Mouse (Mus musculus) thymus, adult 2 months (tissue): ENCODE results near the gene Olfr648.

ENCODE experiments used
- CTCF ChIP-seq: fragments of 200-500 bp; IDR thresholded peaks from 2 replicates; pipeline ENCODE4 v1.5.1; 2012; ENCODE audit warnings: mild to moderate bottlenecking, control low read depth, low read length, moderate library complexity, borderline replicate concordance; ENCODE audit not compliant: control insufficient read depth, poor library complexity, insufficient read depth; ENCODE audit errors: extremely low read depth
- POLR2A ChIP-seq: fragments of 200-500 bp; IDR thresholded peaks from 2 replicates; pipeline ENCODE4 v1.6.1; 2012; ENCODE audit warnings: mild to moderate bottlenecking, low read length, control low read depth, moderate library complexity; ENCODE audit not compliant: control insufficient read depth, poor library complexity, insufficient read depth; ENCODE audit errors: extremely low read depth

DNA sequence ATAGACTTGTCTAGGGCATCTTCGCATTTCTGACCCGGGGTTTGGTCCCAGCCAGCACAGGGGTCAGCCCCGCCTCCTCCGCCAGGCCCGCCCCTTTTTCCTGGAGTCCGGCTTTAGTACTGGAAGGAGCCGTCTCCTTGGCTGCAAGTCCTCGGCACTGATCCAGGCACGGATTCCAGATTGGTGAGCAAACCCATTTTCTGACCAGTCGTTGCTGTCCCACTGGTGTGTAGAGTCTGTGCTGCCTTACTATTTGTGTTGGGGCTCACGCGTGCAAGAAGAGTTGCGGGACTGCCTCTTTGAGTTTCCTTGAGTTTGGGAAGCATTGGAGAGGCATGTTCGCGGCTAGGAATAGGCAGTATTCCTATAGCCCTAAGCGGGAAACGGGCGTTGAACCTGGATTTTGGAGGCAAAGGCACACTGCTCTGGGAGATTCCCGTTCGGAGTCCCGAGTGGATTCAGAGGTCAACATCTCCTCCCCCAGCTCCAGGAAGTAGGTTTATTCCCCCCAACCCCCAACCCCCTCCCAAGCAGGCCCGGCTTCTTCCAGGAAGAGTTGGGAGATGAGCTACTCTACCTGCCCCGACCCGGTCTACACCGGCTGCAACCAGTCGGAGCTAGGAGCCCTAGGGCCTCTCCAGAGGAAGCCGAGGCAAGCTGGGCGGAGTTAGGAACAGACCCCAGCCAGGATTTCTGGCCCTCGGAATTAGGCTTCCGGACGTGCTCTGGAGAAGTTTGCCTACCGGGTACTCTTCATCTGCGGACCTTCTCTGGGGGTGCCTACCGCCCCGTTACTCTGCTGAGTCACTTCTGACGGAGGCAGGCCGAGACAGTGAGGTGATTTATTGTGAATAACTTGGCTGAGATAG is 35.7 kb upstream of the Olfr648 start, which contains the start of gene Trim6:
- TF ChIP-seq CTCF (no peak), POLR2A (no peak)
